Mouse (Mus musculus) spleen, adult 2 months (tissue): ENCODE measurements around the gene Dock4.

ENCODE experiments used
- CTCF ChIP-seq: fragments of 200-500 bp; IDR thresholded peaks from 2 replicates; pipeline ENCODE4 v1.5.1; 2011; ENCODE audit warnings: mild to moderate bottlenecking, inconsistent platforms; ENCODE audit not compliant: insufficient read depth, insufficient read length, insufficient replicate concordance; ENCODE audit errors: extremely low read depth
- POLR2A ChIP-seq: fragments of 200-500 bp; IDR thresholded peaks from 2 replicates; pipeline ENCODE4 v1.6.1; 2011; ENCODE audit warnings: low read depth, low read length, inconsistent platforms

GRCm38 (mm10) chr12:40459673-40460265 is 14.0 kb downstream of the Dock4 start:
- TF ChIP-seq CTCF = no peak
- no peak for TF ChIP-seq POLR2A
